Mouse (Mus musculus) gastrocnemius, postnatal 10 days (tissue): ENCODE results near the gene Tubgcp2. TPM values are rescaled to one million over a fixed set of nuclear protein-coding genes. Genes with fewer than 3 reads are reported as not detected.

ENCODE experiments used
- DNase-seq: peaks from one replicate; pipeline ENCODE4 v3.0.0; 2021; ENCODE audit warnings: mixed read lengths
- total RNA-seq, 2 experiments: library from RNA; stranded (reverse); gene quantifications; 2 replicates each; pipeline ENCODE4 v1.2.3; 2021

Gene Tubgcp2
- total RNA-seq, 2 experiments from 2014 or later: 21.9 to 29.6 TPM

GRCm38 (mm10) chr7:140048361-140049114, 12.1 kb upstream of the Tubgcp2 start, which contains the start of gene Msx3:
Gene Msx3 (minus strand): TSS chr7:140049089.
- no peak for DNase-seq

GRCm38 (mm10) chr7:140047811-140048311, 11.4 kb upstream of the Tubgcp2 start:
- DNase-seq: peak; percentile 32

- DNase-seq: no peak
Observed at GRCm38 (mm10) chr7:140045546-140045945, 9.1 kb upstream of the Tubgcp2 start.

- no peak for DNase-seq
Observed at GRCm38 (mm10) chr7:140042728-140043127, 6.3 kb upstream of the Tubgcp2 start.

- no peak for DNase-seq
Observed at GRCm38 (mm10) chr7:140037171-140037555, 694 bp upstream of the Tubgcp2 start.

GRCm38 (mm10) chr7:140035456-140035855, 1.0 kb downstream of the Tubgcp2 start:
- no peak for DNase-seq

GRCm38 (mm10) chr7:140033386-140033785, 3.1 kb downstream of the Tubgcp2 start:
- DNase-seq: no peak

- no peak for DNase-seq
Observed at GRCm38 (mm10) chr7:140032366-140032765, 4.1 kb downstream of the Tubgcp2 start.

GRCm38 (mm10) chr7:140031771-140032170, 4.7 kb downstream of the Tubgcp2 start:
- no peak for DNase-seq

- DNase-seq: no peak
Observed at GRCm38 (mm10) chr7:140011336-140011735, 25.1 kb downstream of the Tubgcp2 start.

- DNase-seq: no peak
Observed at GRCm38 (mm10) chr7:140007781-140008180, 28.7 kb downstream of the Tubgcp2 start.

- DNase-seq: no peak
Observed at GRCm38 (mm10) chr7:140006861-140007611, 29.4 kb downstream of the Tubgcp2 start.

GRCm38 (mm10) chr7:140004666-140005065, 31.8 kb downstream of the Tubgcp2 start:
- no peak for DNase-seq

GRCm38 (mm10) chr7:140001086-140001740, 35.3 kb downstream of the Tubgcp2 start:
- DNase-seq: no peak

- DNase-seq: no peak
Observed at GRCm38 (mm10) chr7:139998691-139999350, 37.6 kb downstream of the Tubgcp2 start.

- DNase-seq: peak; percentile 49
Observed at GRCm38 (mm10) chr7:139994676-139995075, 41.8 kb downstream of the Tubgcp2 start.

GRCm38 (mm10) chr7:139994202-139994601, 42.3 kb downstream of the Tubgcp2 start:
- DNase-seq: no peak

GRCm38 (mm10) chr7:139993532-139993931, 42.9 kb downstream of the Tubgcp2 start:
- no peak for DNase-seq

- DNase-seq: no peak
Observed at GRCm38 (mm10) chr7:139992406-139992805, 44.1 kb downstream of the Tubgcp2 start, which contains the start of gene Adam8. Gene Adam8 (minus strand): TSS chr7:139992562.

- DNase-seq: no peak
Observed at GRCm38 (mm10) chr7:139990864-139991394, 45.5 kb downstream of the Tubgcp2 start.

GRCm38 (mm10) chr7:139988272-139988671, 48.2 kb downstream of the Tubgcp2 start:
- DNase-seq: no peak

- DNase-seq: no peak
Observed at GRCm38 (mm10) chr7:139984505-139984904, 52.0 kb downstream of the Tubgcp2 start.
